Mouse (Mus musculus): Measurements from ENCODE around the gene Mlf2. TPM values are rescaled to one million over a fixed set of nuclear protein-coding genes. Genes with fewer than 3 reads are reported as not detected.

Mlf2 gene
- polyA plus RNA-seq, 1 experiment from 2014 or later, result 546 TPM

- H3K9me3 ChIP-seq, result no peaks in the 10 kb centered on the region
- no peak for ATAC-seq (ENCODE audit: low FRiP score, low read depth)
- WGBS, result 35% methylated on average over 12 of the region's 12 CpGs
- H3K4me2 ChIP-seq (replicated peaks), result no peak overlapping the region
- H3K4me3 ChIP-seq, result no peak overlapping the region
- no peak overlapping the region for H3K9ac ChIP-seq
- no peak overlapping the region for H3K27ac ChIP-seq
- no peaks in the 10 kb centered on the region for H3K27me3 ChIP-seq (replicated peaks)
- no peaks in the 10 kb centered on the region for H3K36me3 ChIP-seq
- peaks cover 11% of the 10 kb centered on the region for H3K4me1 ChIP-seq
These were observed 5.9 kb upstream of the Mlf2 start for GRCm38 (mm10) chr6:124925173-124925793.

- H3K27ac ChIP-seq, result no peak overlapping the region
- peaks cover 9% of the 10 kb centered on the region for H3K4me1 ChIP-seq
- H3K4me2 ChIP-seq (replicated peaks), result no peak overlapping the region
- H3K4me3 ChIP-seq, result no peak overlapping the region
- 62% methylated on average over 5 of the region's 5 CpGs for WGBS
- no peaks in the 10 kb centered on the region for H3K36me3 ChIP-seq
- H3K27me3 ChIP-seq (replicated peaks), result no peaks in the 10 kb centered on the region
- no peak for ATAC-seq (ENCODE audit: low FRiP score, low read depth)
- no peak overlapping the region for H3K9ac ChIP-seq
- no peaks in the 10 kb centered on the region for H3K9me3 ChIP-seq
These were observed 5.2 kb upstream of the Mlf2 start for GRCm38 (mm10) chr6:124925941-124926340.

- Histone ChIP-seq H3K4me1 (peaks cover 20% of the 10 kb centered on the region), H3K27ac (no peak overlapping the region), H3K4me3 (peak overlapping the region; percentile 97; the same call in 1 of the 2 replicates), H3K9me3 (no peaks in the 10 kb centered on the region), H3K4me2 (replicated peaks) (peak overlapping the region; percentile 92), H3K27me3 (replicated peaks) (no peaks in the 10 kb centered on the region), H3K36me3 (peaks cover 26% of the 10 kb centered on the region), H3K9ac (0 out of 2 replicates have a peak overlapping the region, but pooled peaks have one; percentile 21)
- no peak for ATAC-seq (ENCODE audit: low FRiP score, low read depth)
- 48% methylated on average over 1 of the region's 1 CpGs for WGBS
These were observed 955 bp upstream of the Mlf2 start for GRCm38 (mm10) chr6:124930231-124930630.

- Histone ChIP-seq H3K36me3 (peaks cover 40% of the 10 kb centered on the region), H3K27ac (peak overlapping the region; percentile 87), H3K4me2 (replicated peaks) (peak overlapping the region; percentile 92), H3K9ac (peak overlapping the region; percentile 99), H3K4me1 (peaks cover 20% of the 10 kb centered on the region), H3K4me3 (peak overlapping the region; percentile 97), H3K27me3 (replicated peaks) (no peaks in the 10 kb centered on the region), H3K9me3 (no peaks in the 10 kb centered on the region)
- peak; percentile 42 for ATAC-seq (ENCODE audit: low FRiP score, low read depth)
- WGBS, result 1% methylated on average over 48 of the region's 48 CpGs
These were observed 533 bp downstream of the Mlf2 start for GRCm38 (mm10) chr6:124931525-124932313.

GRCm38 (mm10) chr6:124932314-124932695 is 1.1 kb downstream of the Mlf2 start:
- peaks cover 20% of the 10 kb centered on the region for H3K4me1 ChIP-seq
- no peaks in the 10 kb centered on the region for H3K9me3 ChIP-seq
- H3K4me3 ChIP-seq, result peak overlapping the region; percentile 97
- peak overlapping the region; percentile 92 for H3K4me2 ChIP-seq (replicated peaks)
- no peaks in the 10 kb centered on the region for H3K27me3 ChIP-seq (replicated peaks)
- peak overlapping the region; percentile 99 for H3K9ac ChIP-seq
- H3K27ac ChIP-seq, result 0 out of 2 replicates have a peak overlapping the region, but pooled peaks have one; percentile 87
- peaks cover 43% of the 10 kb centered on the region for H3K36me3 ChIP-seq
- 55% methylated on average over 12 of the region's 12 CpGs for WGBS
- no peak for ATAC-seq (ENCODE audit: low FRiP score, low read depth)

GRCm38 (mm10) chr6:124933127-124933526 is 1.9 kb downstream of the Mlf2 start:
- Histone ChIP-seq H3K27ac (no peak overlapping the region), H3K4me3 (peak overlapping the region; percentile 5; the same call in 1 of the 2 replicates), H3K4me1 (peaks cover 20% of the 10 kb centered on the region), H3K4me2 (replicated peaks) (peak overlapping the region; percentile 92; the same call in 1 of the 2 replicates), H3K36me3 (peaks cover 51% of the 10 kb centered on the region), H3K9me3 (no peaks in the 10 kb centered on the region), H3K9ac (no peak overlapping the region), H3K27me3 (replicated peaks) (no peaks in the 10 kb centered on the region)
- ATAC-seq (ENCODE audit: low FRiP score, low read depth), result no peak
- 89% methylated on average over 3 of the region's 3 CpGs for WGBS

GRCm38 (mm10) chr6:124934670-124935069 is 3.5 kb downstream of the Mlf2 start:
- Histone ChIP-seq H3K9me3 (no peaks in the 10 kb centered on the region), H3K27ac (no peak overlapping the region), H3K4me2 (replicated peaks) (no peak overlapping the region), H3K27me3 (replicated peaks) (no peaks in the 10 kb centered on the region), H3K36me3 (peaks cover 62% of the 10 kb centered on the region), H3K9ac (no peak overlapping the region), H3K4me1 (peaks cover 20% of the 10 kb centered on the region), H3K4me3 (no peak overlapping the region)
- no peak for ATAC-seq (ENCODE audit: low FRiP score, low read depth)
- 94% methylated on average over 7 of the region's 7 CpGs for WGBS

- Histone ChIP-seq H3K4me2 (replicated peaks) (no peak overlapping the region), H3K9ac (no peak overlapping the region), H3K27ac (no peak overlapping the region), H3K4me1 (peaks cover 11% of the 10 kb centered on the region), H3K27me3 (replicated peaks) (no peaks in the 10 kb centered on the region), H3K9me3 (no peaks in the 10 kb centered on the region), H3K36me3 (peaks cover 67% of the 10 kb centered on the region), H3K4me3 (no peak overlapping the region)
- WGBS, result 79% methylated on average over 1 of the region's 1 CpGs
- ATAC-seq (ENCODE audit: low FRiP score, low read depth), result no peak
These were observed 5.5 kb downstream of the Mlf2 start for GRCm38 (mm10) chr6:124936681-124937080.

GRCm38 (mm10) chr6:124937493-124937892 is 6.3 kb downstream of the Mlf2 start:
- Histone ChIP-seq H3K36me3 (peaks cover 66% of the 10 kb centered on the region), H3K9ac (no peak overlapping the region), H3K4me2 (replicated peaks) (no peak overlapping the region), H3K27ac (no peak overlapping the region), H3K27me3 (replicated peaks) (no peaks in the 10 kb centered on the region), H3K4me1 (peaks cover 5% of the 10 kb centered on the region), H3K4me3 (no peak overlapping the region), H3K9me3 (no peaks in the 10 kb centered on the region)
- 92% methylated on average over 2 of the region's 2 CpGs for WGBS
- ATAC-seq (ENCODE audit: low FRiP score, low read depth), result no peak

GRCm38 (mm10) chr6:124938554-124938953 is 7.4 kb downstream of the Mlf2 start:
- WGBS, result 94% methylated on average over 7 of the region's 7 CpGs
- H3K27ac ChIP-seq, result no peak overlapping the region
- no peak overlapping the region for H3K9ac ChIP-seq
- ATAC-seq (ENCODE audit: low FRiP score, low read depth), result no peak
- no peaks in the 10 kb centered on the region; the same call in 1 of the 2 replicates for H3K4me1 ChIP-seq
- no peaks in the 10 kb centered on the region for H3K27me3 ChIP-seq (replicated peaks)
- H3K4me2 ChIP-seq (replicated peaks), result no peak overlapping the region
- H3K4me3 ChIP-seq, result no peak overlapping the region
- H3K36me3 ChIP-seq, result peaks cover 58% of the 10 kb centered on the region
- H3K9me3 ChIP-seq, result no peaks in the 10 kb centered on the region

GRCm38 (mm10) chr6:124941679-124942078 is 10.5 kb downstream of the Mlf2 start:
- 93% methylated on average over 1 of the region's 1 CpGs for WGBS
- no peak for ATAC-seq (ENCODE audit: low FRiP score, low read depth)
- Histone ChIP-seq H3K4me3 (no peak overlapping the region), H3K4me1 (no peaks in the 10 kb centered on the region), H3K36me3 (peaks cover 27% of the 10 kb centered on the region), H3K4me2 (replicated peaks) (no peak overlapping the region), H3K9ac (no peak overlapping the region), H3K27me3 (replicated peaks) (no peaks in the 10 kb centered on the region), H3K9me3 (no peaks in the 10 kb centered on the region), H3K27ac (no peak overlapping the region)

- H3K9me3 ChIP-seq, result no peaks in the 10 kb centered on the region
- ATAC-seq (ENCODE audit: low FRiP score, low read depth), result no peak
- no peak overlapping the region for H3K27ac ChIP-seq
- no peaks in the 10 kb centered on the region for H3K4me1 ChIP-seq
- no peak overlapping the region for H3K9ac ChIP-seq
- no peak overlapping the region for H3K4me2 ChIP-seq (replicated peaks)
- no peaks in the 10 kb centered on the region for H3K27me3 ChIP-seq (replicated peaks)
- no peak overlapping the region for H3K4me3 ChIP-seq
- 91% methylated on average over 3 of the region's 3 CpGs for WGBS
- H3K36me3 ChIP-seq, result peaks cover 13% of the 10 kb centered on the region
These were observed 12.3 kb downstream of the Mlf2 start for GRCm38 (mm10) chr6:124943526-124943925.
